20 mouse cellular contexts compared by ENCODE assay signal in genomic region chr7:80777151-80777550, GRCm38 (mm10). TPM values are rescaled to one million over a fixed set of nuclear protein-coding genes. Genes with fewer than 3 reads are reported as not detected.
DNase-seq lines count a peak whose midpoint lies in the region; ATAC-seq and TF ChIP-seq lines count a peak whose summit lies in the region.
"Had no signal": no experiment of that assay in that cellular context is flagged by ENCODE, and none has a peak within 500 bp of the region (broad histone marks: within the 10 kb centered on the region; RNA-seq: fewer than 3 reads in every experiment).

No protein-coding gene starts in this region.

- H3K9ac ChIP-seq in heart, adult 2 months (ENCODE audit: low read depth, low read length): no peak overlapping the region
- H3K9ac ChIP-seq in kidney, embryonic 14.5 days (ENCODE audit: low read depth, low read length): no peak overlapping the region
- H3K9ac ChIP-seq in CH12.LX (ENCODE audit: insufficient read depth, low read depth): no peak overlapping the region
- H3K9ac ChIP-seq in midbrain, embryonic 13.5 days (replicated peaks): no peak overlapping the region
- H3K9ac ChIP-seq: forebrain, embryonic 15.5 days; liver, embryonic 14.5 days; stomach, embryonic 15.5 days had no signal

- in situ Hi-C loops in CH12.LX (cut with MboI; ENCODE audit: low pct_ligation_motif_present, low pct_unique_long_range_greater_than_20kb, low sequenced_read_pairs): no loop called here

- TF ChIP-seq EP300 in heart, adult 2 months (IDR thresholded peaks at IDR 0.05; ENCODE audit: insufficient read depth, low read depth, low read length): no peak
- no peak for TF ChIP-seq EP300 in CH12.LX (IDR thresholded peaks at IDR 0.05; ENCODE audit: low read length)

- H3K36me3 ChIP-seq in heart, embryonic 10.5 days: no peaks in the 10 kb centered on the region
- H3K36me3 ChIP-seq in heart, adult 2 months (ENCODE audit: control insufficient read depth, insufficient read depth, low read length): peaks cover 8% of the 10 kb centered on the region
- H3K36me3 ChIP-seq in kidney, embryonic 14.5 days (ENCODE audit: control insufficient read depth, insufficient read depth, low read length): no peaks in the 10 kb centered on the region
- H3K36me3 ChIP-seq in CH12.LX (replicated peaks in 1 of 2; ENCODE audit: control insufficient read depth in 1 of 2, insufficient read depth in 1 of 2, low read length in 1 of 2): peaks cover 0 to 19% of the 10 kb centered on the region in 2 experiments
- H3K36me3 ChIP-seq in midbrain, embryonic 13.5 days: no peaks in the 10 kb centered on the region
- H3K36me3 ChIP-seq: forebrain, embryonic 15.5 days; stomach, embryonic 15.5 days had no signal

- TF ChIP-seq POLR2A in heart, adult 2 months (IDR thresholded peaks at IDR 0.05; ENCODE audit: insufficient read depth, low read depth, low read length): no peak
- TF ChIP-seq POLR2A in CH12.LX (IDR thresholded peaks at IDR 0.05; ENCODE audit: low read depth, low read length): no peak
- TF ChIP-seq POLR2A in cortical plate, adult 2 months (IDR thresholded peaks at IDR 0.05; ENCODE audit: extremely low read depth, insufficient read depth, low read length): no peak

- TF ChIP-seq RAD21 in CH12.LX (IDR thresholded peaks at IDR 0.05; ENCODE audit: low read depth, low read length): no peak

- dilution Hi-C loops in CH12.LX (cut with MboI; ENCODE audit: extremely low pct_ligation_motif_present, extremely low pct_unique_long_range_greater_than_20kb, low sequenced_read_pairs): no loop called here

- ATAC-seq in kidney, embryonic 14.5 days (ENCODE audit: low FRiP score, low TSS enrichment): no peak
- ATAC-seq in granulocyte monocyte progenitor cell, adult 5-6 weeks (replicated peaks; ENCODE audit: poor library complexity, severe bottlenecking): no peak
- no peak for ATAC-seq in midbrain, embryonic 13.5 days
- ATAC-seq: forebrain, embryonic 15.5 days; midbrain, embryonic 16.5 days had no signal

- H3K27me3 ChIP-seq in heart, embryonic 10.5 days (ENCODE audit: insufficient read depth, poor library complexity, severe bottlenecking): no peaks in the 10 kb centered on the region
- H3K27me3 ChIP-seq in heart, adult 2 months (ENCODE audit: control insufficient read depth, insufficient read depth, low read length): no peaks in the 10 kb centered on the region
- no peaks in the 10 kb centered on the region for H3K27me3 ChIP-seq in kidney, embryonic 14.5 days (ENCODE audit: control insufficient read depth, insufficient read depth, low read length)
- no peaks in the 10 kb centered on the region for H3K27me3 ChIP-seq in CH12.LX (replicated peaks)
- H3K27me3 ChIP-seq in midbrain, embryonic 13.5 days: no peaks in the 10 kb centered on the region
- H3K27me3 ChIP-seq: forebrain, embryonic 15.5 days; stomach, embryonic 15.5 days had no signal

- H3K4me3 ChIP-seq in heart, embryonic 10.5 days: no peak overlapping the region
- no peak overlapping the region for H3K4me3 ChIP-seq in heart, adult 2 months
- H3K4me3 ChIP-seq in kidney, embryonic 14.5 days (ENCODE audit: low read length): no peak overlapping the region
- H3K4me3 ChIP-seq in CH12.LX (replicated peaks in 1 of 3; ENCODE audit: low read depth in 2 of 3, low read length in 2 of 3, poor library complexity in 1 of 3): no peak overlapping the region
- H3K4me3 ChIP-seq in cortical plate, adult 2 months (ENCODE audit: insufficient read depth, low read length): no peak overlapping the region
- no peak overlapping the region for H3K4me3 ChIP-seq in midbrain, embryonic 13.5 days (replicated peaks)
- H3K4me3 ChIP-seq: forebrain, embryonic 15.5 days; layer of hippocampus, adult 2 months; megakaryocyte, embryonic 14.5 days; stomach, embryonic 15.5 days had no signal

- H3K4me1 ChIP-seq in heart, embryonic 10.5 days: peaks cover 40% of the 10 kb centered on the region
- peaks cover 33% of the 10 kb centered on the region for H3K4me1 ChIP-seq in heart, adult 2 months (ENCODE audit: control insufficient read depth, insufficient read depth, low read length)
- peaks cover 16% of the 10 kb centered on the region; the same call in 1 of the 2 replicates for H3K4me1 ChIP-seq in kidney, embryonic 14.5 days (ENCODE audit: control insufficient read depth, insufficient read depth, low read length)
- peaks cover 32 to 88% of the 10 kb centered on the region in 2 experiments for H3K4me1 ChIP-seq in CH12.LX (ENCODE audit: control insufficient read depth in 1 of 2, insufficient read depth in 2 of 2)
- peaks cover 9% of the 10 kb centered on the region for H3K4me1 ChIP-seq in cortical plate, adult 2 months (ENCODE audit: control insufficient read depth, insufficient read depth, low read length)
- 0 out of 2 replicates have a peak, but pooled peaks cover 3% of the 10 kb centered on the region for H3K4me1 ChIP-seq in midbrain, embryonic 13.5 days (replicated peaks)

- intact Hi-C loops in heart, adult 2 months (cut with DNase I): no loop called here

- no peaks in the 10 kb centered on the region for H3K9me3 ChIP-seq in heart, embryonic 10.5 days
- H3K9me3 ChIP-seq in kidney, embryonic 14.5 days (ENCODE audit: control insufficient read depth, low read length): no peaks in the 10 kb centered on the region
- H3K9me3 ChIP-seq in CH12.LX (replicated peaks; ENCODE audit: low read length): peaks cover 3% of the 10 kb centered on the region
- H3K9me3 ChIP-seq in midbrain, embryonic 13.5 days: no peaks in the 10 kb centered on the region
- H3K9me3 ChIP-seq: forebrain, embryonic 15.5 days; stomach, embryonic 15.5 days had no signal

- TF ChIP-seq CTCF in heart, adult 2 months (IDR thresholded peaks at IDR 0.05): no peak
- no peak for TF ChIP-seq CTCF in CH12.LX (conservative IDR thresholded peaks at IDR 0.05 in 1 of 2, IDR thresholded peaks at IDR 0.05 in 1 of 2; ENCODE audit: low read depth in 2 of 2, low read length in 2 of 2)
- TF ChIP-seq CTCF in cortical plate, adult 2 months (IDR thresholded peaks at IDR 0.05; ENCODE audit: extremely low read depth, insufficient read depth, low read length): no peak

- peaks cover 12% of the 10 kb centered on the region for H3K79me2 ChIP-seq in heart, adult 2 months (replicated peaks; ENCODE audit: control insufficient read depth, insufficient read depth, low read length)
- peaks cover 74% of the 10 kb centered on the region for H3K79me2 ChIP-seq in CH12.LX (replicated peaks; ENCODE audit: control insufficient read depth, extremely low read depth, insufficient read depth, poor library complexity, severe bottlenecking)

- no peak overlapping the region for H3K4me2 ChIP-seq in kidney, embryonic 14.5 days (replicated peaks; ENCODE audit: low read depth, low read length)
- H3K4me2 ChIP-seq in CH12.LX (ENCODE audit: insufficient read depth, low read depth, poor library complexity, severe bottlenecking): peak overlapping the region; percentile 24
- no peak overlapping the region for H3K4me2 ChIP-seq in midbrain, embryonic 13.5 days (replicated peaks)
- H3K4me2 ChIP-seq: forebrain, embryonic 15.5 days; stomach, embryonic 15.5 days had no signal

- peak overlapping the region; percentile 14; the same call in 1 of the 2 replicates for H3K27ac ChIP-seq in heart, embryonic 10.5 days
- no peak overlapping the region; the same call in 1 of the 2 replicates for H3K27ac ChIP-seq in heart, adult 2 months
- 0 out of 2 replicates have a peak overlapping the region, but pooled peaks have one; percentile 27 for H3K27ac ChIP-seq in kidney, embryonic 14.5 days (ENCODE audit: low read depth, low read length)
- H3K27ac ChIP-seq in CH12.LX (ENCODE audit: insufficient read depth, low read depth): peak overlapping the region; percentile 79
- 0 out of 2 replicates have a peak overlapping the region, but pooled peaks have one; percentile 18 for H3K27ac ChIP-seq in cortical plate, adult 2 months (ENCODE audit: insufficient read depth, low read length)
- no peak overlapping the region for H3K27ac ChIP-seq in midbrain, embryonic 13.5 days
- H3K27ac ChIP-seq: forebrain, embryonic 15.5 days; liver, embryonic 14.5 days; stomach, embryonic 15.5 days had no signal

- 40% methylated on average over 8 of the region's 8 CpGs for WGBS in heart, embryonic 10.5 days
- WGBS in heart, adult 2 months: 28% methylated on average over 8 of the region's 8 CpGs
- 60% methylated on average over 8 of the region's 8 CpGs for WGBS in kidney, embryonic 14.5 days
- 85% methylated on average over 8 of the region's 8 CpGs for WGBS in midbrain, embryonic 13.5 days

- no peak for DNase-seq in heart, embryonic 10.5 days (ENCODE audit: low spot score)
- no peak for DNase-seq in heart, adult 2 months
- no peak for DNase-seq in kidney, adult 18-20 months
- DNase-seq in CH12.LX (ENCODE audit: extremely low read depth): no peak
- DNase-seq: adrenal gland, postnatal 25 days; B cell, adult 2 months; cerebellum, adult 9-11 months; embryo, embryonic 11 days; kidney, adult 9 months; thymus, adult 2 months had no signal

TF ChIP-seq in CH12.LX, 34 proteins besides CTCF, POLR2A, EP300 and RAD21 (continues in another document):
- no peak for TF ChIP-seq TCF12 (IDR thresholded peaks at IDR 0.05; ENCODE audit: low read depth, low read length)
- no peak for TF ChIP-seq USF1 (IDR thresholded peaks at IDR 0.05; ENCODE audit: low read depth, low read length)
- TF ChIP-seq SMC3 (IDR thresholded peaks at IDR 0.05; ENCODE audit: low read depth, low read length): no peak
- TF ChIP-seq BHLHE40 (IDR thresholded peaks at IDR 0.05; ENCODE audit: low read depth, low read length): no peak
- TF ChIP-seq IRF4 (IDR thresholded peaks at IDR 0.05; ENCODE audit: low read depth, low read length): no peak
- no peak for TF ChIP-seq GABPA (IDR thresholded peaks at IDR 0.05; ENCODE audit: insufficient replicate concordance, low read depth, low read length)
- no peak for TF ChIP-seq ELF1 (IDR thresholded peaks at IDR 0.05; ENCODE audit: low read depth, low read length)
- no peak for TF ChIP-seq MXI1 (IDR thresholded peaks at IDR 0.05; ENCODE audit: low read depth, low read length)
- TF ChIP-seq SIN3A (IDR thresholded peaks at IDR 0.05; ENCODE audit: low read length): no peak
- TF ChIP-seq ZMIZ1 (IDR thresholded peaks at IDR 0.05; ENCODE audit: low read depth, low read length): no peak
- TF ChIP-seq NRF1 (IDR thresholded peaks at IDR 0.05; ENCODE audit: low read depth, low read length): no peak

RNA-seq across cellular contexts. Expression of gene Iqgap1, which starts 48.6 kb away (rescaled TPM):
- polyA plus RNA-seq in heart, embryonic 10.5 days (2016; fragmentation: Nextera tagmentation; extraction: Ambion mirVana): 37.7 and 39.5 TPM in 2 replicates
- 10 to 100 TPM; 33.5 to 35.8 TPM for total RNA-seq in heart, adult 2 months (2021)
- polyA plus RNA-seq in heart, adult 2 months (2012; rRNA removed): 34.8 and 47.5 TPM in 2 replicates
- polyA plus RNA-seq in kidney, embryonic 14.5 days (2014; fragmentation: Nextera tagmentation; extraction: Ambion mirVana): 61.0 and 110 TPM in 2 replicates
- 77.0 and 87.5 TPM in 2 replicates for total RNA-seq in CH12.LX (2012; rRNA removed)
- 43.1 and 49.6 TPM in 2 replicates for total RNA-seq in CH12.LX (2014; rRNA removed)
- polyA plus RNA-seq in CH12.LX (2012; ENCODE audit: insufficient read length, low read depth): 83.1 and 126 TPM in 2 replicates
- 18.9 and 19.8 TPM in 2 replicates for polyA plus RNA-seq in cortical plate, adult 2 months (2012; rRNA removed)
- 89.6 and 92.9 TPM in 2 replicates for total RNA-seq in granulocyte monocyte progenitor cell, adult 5-6 weeks (2014; fragmentation: Nextera tagmentation)
- total RNA-seq in granulocyte monocyte progenitor cell, adult 5-6 weeks (2017): 85.5 and 95.4 TPM in 2 replicates
- polyA plus RNA-seq in midbrain, embryonic 13.5 days (2015; fragmentation: Nextera tagmentation; extraction: Ambion mirVana): 19.9 and 21.7 TPM in 2 replicates

Comparison
In these comparisons a context has a peak if more than half of its experiments do, and no peak if none do; other contexts are left out.
1. H3K27ac ChIP-seq: peak in heart, embryonic 10.5 days (single experiment), kidney, embryonic 14.5 days (single experiment), CH12.LX (single experiment) and cortical plate, adult 2 months (single experiment); none in heart, adult 2 months (single experiment) and midbrain, embryonic 13.5 days (single experiment).